Mouse (Mus musculus) cerebral cortex, adult 2 months (tissue): ENCODE results near the gene Slc37a4.

Experiments used
- WGBS: fragments of 180-500 bp; shearing (Covaris S2); methylation state at CpG from one replicate; pipeline ENCODE4 v1.1.7; 2018; 5-methylcytosine and 5-hydroxymethylcytosine counted together

Slc37a4 gene

DNA sequence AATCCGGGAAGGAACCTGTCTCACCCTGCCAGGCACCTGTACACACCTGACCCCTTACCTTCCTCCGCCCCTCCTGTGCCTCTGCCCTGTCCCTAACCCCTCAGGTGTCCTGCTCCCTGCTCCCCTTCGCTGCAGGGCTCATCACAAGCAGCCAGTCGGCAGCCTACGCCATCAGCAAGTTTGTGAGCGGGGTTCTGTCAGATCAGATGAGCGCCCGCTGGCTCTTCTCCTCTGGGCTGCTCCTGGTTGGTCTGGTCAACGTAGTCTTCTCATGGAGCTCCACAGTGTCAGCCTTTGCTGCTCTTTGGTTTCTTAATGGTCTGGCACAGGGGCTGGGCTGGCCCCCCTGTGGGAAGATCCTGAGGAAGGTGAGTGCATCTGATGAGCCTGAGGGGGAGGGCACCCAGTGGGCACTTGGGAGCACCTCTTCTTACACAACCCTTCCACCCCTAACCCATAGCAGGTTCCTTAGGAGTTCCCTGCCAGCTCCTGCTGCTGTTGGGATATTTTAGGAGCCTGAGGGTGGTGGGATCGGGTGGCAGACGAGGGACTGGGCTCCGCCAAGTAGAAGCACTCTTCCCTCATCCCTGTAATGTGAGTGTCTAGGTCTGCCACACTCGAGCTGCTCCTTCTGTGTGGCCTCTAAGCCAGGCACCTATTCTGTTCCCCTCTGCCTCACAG lies 2.6 kb downstream of the Slc37a4 start:
- 63% methylated on average over 13 of the region's 13 CpGs for WGBS

DNA sequence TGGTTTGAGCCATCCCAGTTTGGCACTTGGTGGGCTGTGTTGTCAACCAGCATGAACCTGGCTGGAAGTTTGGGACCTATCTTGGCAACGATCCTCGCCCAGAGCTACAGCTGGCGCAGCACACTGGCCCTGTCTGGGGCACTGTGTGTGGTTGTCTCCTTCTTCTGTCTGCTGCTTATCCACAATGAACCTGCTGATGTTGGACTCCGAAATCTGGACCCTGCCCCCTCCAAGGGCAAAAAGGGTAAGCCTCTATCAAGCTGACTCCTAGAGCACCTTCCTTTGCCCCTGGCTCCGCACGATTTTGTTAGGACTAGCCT lies 3.1 kb downstream of the Slc37a4 start:
- 72% methylated on average over 6 of the region's 6 CpGs for WGBS

DNA sequence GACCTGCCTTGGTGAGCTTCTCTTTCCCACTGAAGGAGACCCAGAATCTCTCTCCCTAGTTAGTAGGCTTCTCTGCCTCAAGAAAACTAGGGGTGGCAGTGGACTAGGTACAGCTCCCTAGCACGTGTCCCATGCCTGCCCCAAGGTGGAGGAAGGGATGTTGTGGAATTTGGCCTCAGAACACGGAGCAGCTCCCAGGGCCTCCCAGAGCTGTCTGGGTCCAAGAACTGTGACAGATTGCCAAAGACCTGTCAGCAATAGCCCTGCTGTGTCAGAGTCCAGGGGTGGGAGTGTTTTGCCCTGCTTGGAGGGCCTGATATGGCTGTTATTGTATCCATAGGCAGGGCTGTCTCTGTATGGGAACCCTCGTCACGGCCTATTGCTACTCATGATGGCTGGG lies 4.4 kb downstream of the Slc37a4 start:
- 77% methylated on average over 4 of the region's 4 CpGs for WGBS

DNA sequence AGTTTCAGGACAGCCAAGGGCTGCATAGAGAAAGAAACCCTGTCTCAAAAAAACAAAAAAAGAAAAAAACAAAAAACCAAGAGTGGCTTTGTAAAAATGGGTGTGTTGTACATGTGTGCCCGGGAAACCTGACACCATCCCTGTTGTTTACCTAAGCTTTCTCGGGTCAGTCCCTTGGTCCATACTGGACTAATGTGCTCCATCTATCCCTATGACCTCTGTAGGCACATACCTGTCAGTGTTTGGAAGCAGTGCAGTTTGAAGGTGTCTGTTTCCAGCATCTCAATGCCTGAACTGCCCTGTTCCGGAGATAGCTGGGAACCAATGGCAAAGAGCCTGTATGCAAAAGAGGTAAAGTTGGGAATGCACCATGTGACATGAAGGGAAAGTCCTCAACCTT lies 8.4 kb downstream of the Slc37a4 start:
- 79% methylated on average over 3 of the region's 3 CpGs for WGBS

DNA sequence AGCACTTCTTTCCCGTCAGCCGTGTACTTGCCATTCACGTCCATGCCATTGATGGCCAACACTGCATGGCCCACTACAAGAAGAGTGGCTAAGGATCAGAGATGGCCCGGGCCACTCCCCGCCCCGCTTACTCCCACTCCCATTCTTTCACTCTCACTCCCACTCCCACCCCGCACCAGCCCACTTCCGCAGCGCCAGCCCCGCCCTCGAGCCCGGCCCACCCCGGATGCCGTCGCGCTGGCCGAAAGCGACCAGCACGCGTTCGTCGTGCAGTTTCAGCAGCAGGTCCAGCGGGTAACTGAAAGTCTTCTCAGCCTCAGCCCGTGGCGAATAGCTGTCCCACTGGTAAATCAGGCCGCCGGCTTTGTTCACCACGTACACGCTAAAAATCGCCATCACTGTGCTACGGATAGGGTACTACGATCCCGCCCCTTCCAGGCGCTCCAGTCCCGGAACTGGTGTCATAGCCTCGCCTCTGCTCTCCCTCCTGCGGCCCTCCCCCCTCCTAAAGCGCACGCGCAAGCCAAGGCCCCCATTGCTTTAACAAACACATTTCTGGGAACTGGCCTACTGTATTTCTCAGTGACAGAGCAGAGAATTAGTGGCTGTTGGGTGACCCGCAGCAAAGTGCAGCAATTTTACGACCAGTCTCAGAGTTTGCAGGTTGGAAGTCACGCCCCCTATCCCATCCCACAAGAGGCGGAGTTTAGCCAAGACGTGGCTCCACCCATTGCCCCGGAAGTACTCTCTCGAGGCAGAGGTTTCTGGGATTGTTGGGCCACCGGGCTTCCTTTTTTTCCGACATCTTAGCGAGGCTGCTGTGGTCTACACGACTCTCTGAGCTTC lies 10.5 kb downstream of the Slc37a4 start, which contains the start of the genes Rps25 and Trappc4:
Rps25 (plus strand) TSS at position 234 of the 846 bp plus-strand sequence.
Trappc4 (minus strand) TSS at position 695 of the 846 bp plus-strand sequence.
- under 1% methylated on average over 51 of the region's 51 CpGs for WGBS

DNA sequence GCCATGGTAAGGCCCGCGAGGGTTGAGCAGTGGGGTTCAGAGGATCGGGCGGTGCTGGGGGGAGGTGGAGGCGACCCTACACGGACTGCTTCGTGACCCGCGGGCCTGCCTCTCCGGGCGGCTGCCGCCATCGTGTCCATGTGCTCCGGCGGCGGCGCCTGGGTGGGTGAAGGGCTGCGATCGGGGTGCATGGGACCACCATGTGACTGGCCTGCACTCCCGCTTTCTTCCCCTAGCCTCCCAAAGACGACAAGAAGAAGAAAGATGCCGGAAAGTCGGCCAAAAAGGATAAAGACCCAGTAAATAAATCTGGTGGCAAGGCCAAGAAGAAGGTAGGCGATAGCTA lies 11.1 kb downstream of the Slc37a4 start:
- WGBS, result 2% methylated on average over 24 of the region's 24 CpGs

DNA sequence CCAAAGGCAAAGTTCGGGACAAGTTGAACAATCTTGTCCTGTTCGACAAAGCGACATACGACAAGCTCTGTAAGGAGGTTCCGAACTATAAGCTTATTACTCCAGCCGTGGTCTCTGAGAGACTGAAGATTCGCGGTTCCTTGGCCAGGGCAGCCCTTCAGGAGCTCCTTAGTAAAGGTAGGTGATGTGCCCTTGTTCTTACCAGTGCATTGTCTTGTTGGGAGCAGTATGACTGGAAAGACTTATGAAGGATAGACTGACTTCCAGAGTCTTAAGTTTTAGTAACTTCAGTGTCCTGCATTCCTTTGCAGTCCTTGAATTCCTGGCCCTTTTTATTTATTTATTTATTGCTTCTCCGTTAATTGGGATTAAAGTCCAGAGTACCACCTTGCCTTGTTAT lies 12.0 kb downstream of the Slc37a4 start:
- 80% methylated on average over 9 of the region's 9 CpGs for WGBS

DNA sequence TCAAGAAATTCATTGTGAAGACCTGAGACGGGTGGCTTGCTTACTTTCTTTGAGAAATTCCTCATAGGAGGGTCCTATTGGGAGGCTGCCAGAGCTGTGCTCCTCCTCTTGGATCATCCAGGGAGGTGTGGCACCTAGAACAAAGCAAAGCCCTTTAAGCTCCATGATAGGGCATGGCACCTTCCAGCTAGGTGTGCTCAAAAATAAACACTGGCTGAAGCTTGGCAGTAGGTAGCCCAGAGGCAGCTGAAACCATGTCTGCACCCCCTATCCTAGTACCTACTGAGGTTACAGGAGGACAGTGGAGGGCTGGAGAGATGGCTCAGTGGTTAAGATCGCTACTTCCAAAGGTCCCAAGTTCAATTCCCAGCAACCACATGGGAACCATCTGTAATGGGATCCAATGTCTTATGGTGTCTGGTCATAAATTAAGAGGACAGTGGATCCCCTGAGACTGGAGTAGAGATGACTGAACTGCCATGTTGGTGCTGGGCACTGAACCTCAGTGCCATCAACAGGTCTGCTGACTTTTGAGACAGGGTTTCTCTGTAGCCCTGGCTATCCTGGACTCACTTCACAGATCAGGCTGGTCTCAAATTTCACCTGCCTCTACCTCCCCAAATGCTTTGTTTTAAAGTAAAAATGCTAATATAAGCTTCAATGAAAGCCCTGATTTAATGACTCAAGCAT lies 14.1 kb downstream of the Slc37a4 start:
- WGBS, result 70% methylated on average over 2 of the region's 2 CpGs

DNA sequence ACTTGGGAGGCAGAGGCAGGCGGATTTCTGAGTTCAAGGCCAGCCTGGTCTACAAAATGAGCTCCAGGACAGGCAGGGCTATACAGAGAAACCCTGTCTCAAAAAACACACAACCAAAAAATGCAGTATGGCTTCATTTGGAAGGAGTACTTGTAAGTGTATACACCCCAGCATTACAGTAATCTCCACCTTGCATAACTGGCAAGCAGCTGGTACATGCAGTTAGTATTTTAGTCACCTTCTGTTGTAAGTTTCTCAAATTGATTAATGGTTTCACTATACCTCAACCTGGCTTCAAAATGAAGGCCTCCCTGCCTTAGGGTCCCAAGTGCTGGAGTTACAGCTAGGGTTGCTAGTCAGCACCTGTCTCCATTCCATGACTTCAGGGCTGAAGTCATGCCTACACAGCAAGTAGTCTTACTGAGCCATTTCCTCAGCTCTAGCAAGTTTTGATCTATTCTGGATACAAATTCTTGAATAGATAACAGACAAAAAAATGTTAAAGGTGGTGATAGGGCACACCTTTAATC lies 15.0 kb downstream of the Slc37a4 start:
- 84% methylated on average over 1 of the region's 1 CpGs for WGBS

DNA sequence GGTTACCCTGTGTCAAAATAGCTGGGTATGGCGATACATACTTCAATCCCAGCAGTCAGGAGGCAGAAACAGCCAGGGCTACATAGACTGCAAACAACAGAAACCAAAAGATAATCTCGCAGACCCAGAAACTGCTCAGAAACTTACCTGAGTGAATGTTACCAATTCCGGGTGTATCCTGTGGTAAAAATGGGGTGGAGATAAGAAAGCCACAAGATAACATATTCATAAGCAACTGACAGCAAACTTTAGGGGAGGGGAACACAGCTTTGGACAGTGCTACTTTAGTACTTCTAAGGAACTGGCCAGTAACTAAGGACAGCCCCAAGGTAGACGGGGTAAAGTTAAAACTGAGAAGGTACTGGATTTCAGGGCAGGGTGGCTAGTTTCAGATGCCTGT lies 15.7 kb downstream of the Slc37a4 start:
- 85% methylated on average over 4 of the region's 4 CpGs for WGBS

DNA sequence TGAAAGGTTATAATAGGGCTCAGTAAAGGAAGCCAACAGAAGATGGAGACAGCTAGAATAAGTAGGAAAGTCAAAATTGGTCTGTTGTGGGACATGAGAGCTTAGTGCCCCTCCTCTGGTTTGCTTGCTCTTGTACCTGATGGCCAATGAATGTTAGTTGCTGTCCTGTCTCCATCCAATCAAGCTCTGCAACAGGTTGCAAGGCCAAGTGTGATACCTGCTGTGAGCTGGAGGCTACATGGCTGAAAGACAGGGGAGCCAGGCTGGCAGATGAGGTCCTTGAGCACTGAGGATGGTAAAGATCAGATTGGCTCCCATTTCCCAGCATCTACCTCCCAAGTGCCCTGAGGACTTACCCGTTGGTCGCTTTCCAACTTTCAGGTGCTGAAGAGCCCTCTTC lies 16.1 kb downstream of the Slc37a4 start:
- 85% methylated on average over 2 of the region's 2 CpGs for WGBS

DNA sequence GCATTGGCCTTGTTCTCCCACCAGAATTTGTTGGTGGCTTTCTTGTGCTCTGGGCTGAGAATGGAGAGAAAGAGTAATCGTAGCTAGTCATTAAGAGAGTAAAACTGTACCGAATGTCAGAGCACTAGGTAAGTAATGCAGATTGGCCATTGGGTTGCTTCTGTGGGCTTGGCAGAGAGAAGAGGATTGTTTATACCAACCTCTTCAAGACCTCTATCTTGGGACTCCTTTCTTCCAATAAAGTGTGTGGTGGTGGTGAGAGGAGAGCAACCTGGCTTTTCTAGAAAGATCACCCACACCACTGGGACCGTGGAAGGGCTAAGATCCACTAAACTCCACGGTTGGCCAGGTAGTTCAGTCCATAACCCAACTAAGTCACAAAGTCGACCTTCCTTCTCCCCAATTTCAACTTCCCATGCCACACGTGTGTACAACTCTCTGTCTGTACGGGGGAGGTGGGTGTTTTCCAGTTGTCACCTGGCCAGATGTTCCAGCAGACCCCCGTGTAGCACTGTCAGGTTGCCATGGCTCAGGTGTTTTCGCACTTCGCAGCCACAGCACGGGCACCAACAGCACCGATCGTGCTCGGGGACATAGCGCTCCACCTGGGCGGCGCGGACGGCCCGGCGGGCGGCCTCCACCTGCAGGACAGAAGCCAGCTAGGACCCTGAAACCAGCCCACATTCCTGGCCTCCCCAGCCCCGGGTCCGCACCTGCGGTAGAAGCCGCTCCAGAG lies 20.7 kb downstream of the Slc37a4 start:
- WGBS, result 5% methylated on average over 26 of the region's 26 CpGs

DNA sequence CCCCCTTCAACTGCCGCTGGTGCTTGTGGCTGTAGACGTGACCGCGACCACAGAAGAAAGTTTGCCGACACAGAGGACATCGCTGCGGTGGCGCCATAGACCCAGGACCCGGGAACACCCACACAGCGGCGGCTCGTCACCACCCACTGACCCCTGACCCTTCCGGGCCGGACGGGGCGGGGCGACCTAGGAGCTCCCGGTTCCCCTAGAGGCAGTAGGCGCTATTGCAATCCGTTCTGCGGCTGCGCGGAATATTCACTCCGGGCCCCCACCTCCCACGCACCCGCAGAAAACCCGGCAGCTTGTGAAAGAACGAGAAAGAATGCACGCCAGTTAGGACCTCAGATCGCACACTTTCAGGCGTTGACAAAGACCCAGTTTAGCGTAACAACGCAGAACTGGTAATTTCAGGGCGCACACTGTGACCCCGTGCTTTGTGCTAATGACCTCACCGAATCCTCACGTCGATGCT lies 21.3 kb downstream of the Slc37a4 start:
- WGBS, result under 1% methylated on average over 38 of the region's 38 CpGs

DNA sequence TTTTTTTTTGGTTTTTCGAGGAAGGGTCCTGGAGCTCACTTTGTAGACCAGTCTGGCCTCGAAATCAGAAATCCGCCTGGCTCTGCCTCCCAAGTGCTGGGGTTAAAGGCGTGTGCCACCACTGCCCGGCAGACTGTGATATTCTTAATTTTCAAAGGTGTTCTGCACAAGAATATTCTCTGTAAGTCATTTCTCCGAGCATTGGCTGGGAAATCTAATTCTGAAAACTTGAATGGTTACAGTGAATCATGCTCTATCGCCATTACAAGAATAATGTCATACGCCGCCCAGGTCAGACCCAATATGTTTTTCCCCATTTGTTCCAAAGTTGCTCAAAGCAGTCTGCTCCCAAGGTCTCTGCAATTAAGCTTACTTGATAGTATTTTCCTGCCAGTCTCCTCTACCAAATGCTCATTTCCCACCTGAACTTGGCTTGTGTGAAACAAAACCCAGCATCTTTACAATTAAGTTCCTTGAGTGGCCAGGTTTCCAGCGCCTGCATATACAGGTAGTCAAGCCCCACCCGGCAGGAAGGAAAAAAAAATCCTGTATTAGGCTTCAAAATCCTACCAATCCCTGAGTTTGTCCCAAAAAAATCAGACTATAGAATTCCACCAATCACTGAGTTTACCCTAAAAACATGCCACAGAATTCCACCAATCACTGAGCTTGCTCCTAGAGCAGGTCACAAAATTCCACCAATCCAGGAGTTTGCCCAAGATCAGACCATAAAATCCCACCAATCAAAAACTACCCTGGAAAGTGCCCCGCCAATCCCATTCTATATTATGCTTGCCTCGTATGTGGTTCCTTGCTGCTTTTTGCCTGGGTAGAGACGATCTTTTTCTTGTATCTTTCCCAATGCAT lies 22.1 kb downstream of the Slc37a4 start, which contains the start of gene Ccdc84:
Ccdc84 (minus strand) TSS at position 51 of the 867 bp plus-strand sequence.
- 60% methylated on average over 14 of the region's 14 CpGs for WGBS

DNA sequence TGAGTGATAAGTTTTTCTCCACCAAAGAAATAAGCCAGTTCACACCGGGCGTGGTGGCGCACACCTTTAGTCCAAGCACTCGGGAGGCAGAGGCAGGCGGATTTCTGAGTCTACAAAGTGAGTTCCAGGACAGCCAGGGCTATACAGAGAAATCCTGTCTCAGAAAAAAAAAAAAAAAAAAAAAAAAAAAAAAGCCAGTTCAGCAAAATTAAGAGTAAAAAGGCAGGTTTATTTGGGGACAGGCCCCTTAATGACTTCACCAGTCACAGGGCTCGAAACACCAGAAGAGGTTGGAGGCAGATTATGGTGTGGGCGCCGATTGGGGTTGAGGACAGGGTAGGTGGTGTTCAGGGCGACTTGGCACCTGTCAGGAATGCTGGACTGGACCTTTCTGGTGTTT lies 23.1 kb downstream of the Slc37a4 start:
- 94% methylated on average over 9 of the region's 9 CpGs for WGBS

DNA sequence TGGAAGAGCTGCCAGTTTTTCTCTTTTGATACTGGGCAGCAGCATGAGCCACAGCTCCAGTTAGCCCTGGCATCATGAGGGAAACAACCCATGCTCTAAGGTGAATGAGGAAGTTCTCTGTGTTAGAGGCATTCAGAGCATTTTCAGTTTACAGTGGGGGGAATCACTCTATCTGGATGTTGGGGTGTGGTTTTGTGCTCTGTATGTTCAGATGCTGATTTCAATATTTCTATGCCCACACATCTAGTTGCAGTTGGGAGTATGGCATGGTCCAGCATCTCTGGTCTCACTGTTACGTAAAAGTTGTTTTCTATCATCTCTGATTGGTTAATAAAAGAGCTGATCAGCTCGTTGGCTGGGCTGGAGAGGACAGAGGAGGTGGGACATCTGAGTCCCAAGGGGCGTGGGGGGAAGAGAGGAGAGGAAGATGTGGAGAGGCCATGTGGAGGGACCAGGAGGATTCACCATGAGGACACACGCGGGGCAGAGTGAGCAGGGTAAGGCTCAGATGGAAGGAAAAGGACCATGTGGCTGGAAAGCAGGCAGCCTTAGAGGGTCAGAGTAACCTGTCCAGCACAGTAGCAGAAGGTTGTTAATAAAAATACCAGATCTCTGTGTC lies 23.7 kb downstream of the Slc37a4 start:
- WGBS, result 79% methylated on average over 5 of the region's 5 CpGs

DNA sequence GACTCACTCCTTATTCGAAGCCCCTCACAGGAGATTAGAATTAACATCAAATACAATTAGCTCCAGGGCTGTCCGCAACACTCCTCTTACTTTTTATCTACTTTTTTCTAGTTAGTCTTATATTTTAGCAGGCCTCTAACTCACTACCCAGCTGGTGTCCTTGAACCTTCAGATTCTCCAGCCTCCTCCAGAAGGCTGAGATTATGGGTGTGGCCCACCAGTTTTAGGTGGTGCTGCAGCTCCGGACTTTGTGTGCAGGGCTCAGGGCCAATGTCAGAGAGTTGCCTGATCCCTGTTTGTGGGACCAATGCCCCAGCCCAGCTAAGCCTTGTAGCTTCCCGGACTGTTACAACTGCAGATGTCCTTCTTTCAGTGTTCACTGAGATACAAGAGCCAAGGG lies 26.9 kb downstream of the Slc37a4 start:
- 87% methylated on average over 4 of the region's 4 CpGs for WGBS

DNA sequence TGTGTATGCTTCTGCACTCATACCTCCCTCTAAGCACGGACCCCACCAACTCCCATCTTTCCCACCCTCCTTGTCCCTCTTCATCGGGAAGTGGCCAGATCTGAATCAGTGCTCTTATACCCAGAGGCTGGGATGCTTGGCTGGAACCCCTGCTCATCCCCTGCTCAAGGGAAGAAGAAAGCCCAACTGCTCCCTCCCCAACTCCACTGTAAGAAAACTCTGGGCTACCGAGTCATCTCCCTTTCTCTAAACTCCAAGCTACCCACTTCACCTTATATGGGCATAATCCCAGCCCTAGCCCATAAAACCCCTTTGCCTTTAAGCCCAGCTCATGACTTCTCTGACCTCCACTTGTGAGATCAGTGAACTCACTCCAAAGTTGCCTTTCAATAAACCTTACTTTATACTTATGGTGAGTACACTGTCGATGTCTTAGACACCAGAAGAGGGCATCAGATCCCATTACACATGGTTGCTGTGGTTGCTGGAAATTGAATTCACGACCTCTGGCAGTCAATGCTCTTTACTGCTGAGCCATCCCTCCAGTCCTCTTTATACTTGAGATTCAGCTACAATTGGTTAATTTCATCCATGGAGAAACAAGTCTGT lies 36.0 kb downstream of the Slc37a4 start:
- WGBS, result 61% methylated on average over 5 of the region's 5 CpGs

DNA sequence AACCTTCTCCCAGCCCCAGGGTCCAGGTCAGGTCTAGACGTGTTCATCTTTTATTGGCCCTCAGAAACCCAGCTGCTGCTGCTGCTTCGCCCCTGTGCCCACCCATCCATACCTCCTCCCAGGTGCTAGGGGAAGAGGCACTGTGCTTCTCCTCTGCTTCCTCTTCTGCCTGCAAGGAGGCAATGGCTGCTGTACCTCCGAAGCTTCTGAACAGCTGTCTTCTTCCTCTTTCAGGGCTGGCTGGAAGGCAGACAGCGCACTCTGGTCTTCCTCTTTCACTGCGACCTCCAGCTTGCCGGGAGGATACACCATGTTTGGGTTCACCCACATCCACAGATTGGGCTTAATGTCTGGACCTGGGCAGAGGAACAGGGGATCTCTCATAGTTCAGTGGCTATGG lies 39.1 kb downstream of the Slc37a4 start:
- 85% methylated on average over 6 of the region's 6 CpGs for whole genome bisulfite sequencing

DNA sequence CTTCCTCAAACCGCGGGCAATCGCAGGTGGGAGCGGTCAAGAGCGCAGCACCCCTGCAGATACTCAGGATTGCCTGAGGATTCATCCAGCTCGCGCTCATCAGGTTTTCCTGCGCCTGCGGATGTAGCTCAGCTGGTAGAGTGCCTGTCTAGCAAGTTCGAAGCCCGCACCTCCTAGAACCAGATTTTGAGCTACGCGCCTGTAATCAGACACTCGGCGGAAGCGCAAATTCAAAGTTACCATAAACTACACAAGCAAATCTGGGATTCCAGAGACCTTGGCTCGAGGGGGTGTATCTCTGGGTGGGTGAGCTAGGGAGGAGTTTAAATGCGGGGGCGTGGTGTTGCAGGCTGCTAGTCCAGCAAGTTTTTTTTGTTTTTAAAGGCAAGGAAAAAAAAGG lies 44.3 kb downstream of the Slc37a4 start, which contains the start of gene Foxr1:
Foxr1 (minus strand) TSS at position 176 of the 400 bp plus-strand sequence.
- 85% methylated on average over 19 of the region's 19 CpGs for WGBS
